Mouse (Mus musculus) forebrain, embryonic 12.5 days (tissue): ENCODE measurements around the gene Ank2. TPM values are rescaled to one million over a fixed set of nuclear protein-coding genes. Genes with fewer than 3 reads are reported as not detected.

Experiments
- ATAC-seq: fragments of 200-750 bp; cut with Nextera tagmentation; 2 replicates; pipeline ENCODE4 v1.8.0; 2017; ENCODE audit warnings: moderate TSS enrichment; ENCODE audit not compliant: low FRiP score
- H3K27ac ChIP-seq: fragments of 300-500 bp; sonication (generic); 2 replicates; pipeline ENCODE4 v1.5.1; 2016; ENCODE audit warnings: mild to moderate bottlenecking
- H3K27me3 ChIP-seq: fragments of 300-500 bp; sonication (generic); 2 replicates; pipeline ENCODE4 v1.6.1; 2016; ENCODE audit warnings: mild to moderate bottlenecking
- H3K36me3 ChIP-seq: fragments of 300-500 bp; sonication (generic); replicated peaks from 2 replicates; pipeline ENCODE4 v1.6.1; 2016; ENCODE audit warnings: mild to moderate bottlenecking
- H3K4me1 ChIP-seq: fragments of 300-500 bp; sonication (generic); 2 replicates; pipeline ENCODE4 v1.6.1; 2016
- H3K4me2 ChIP-seq: fragments of 300-500 bp; sonication (generic); 2 replicates; pipeline ENCODE4 v1.6.1; 2016; ENCODE audit warnings: mild to moderate bottlenecking, moderate library complexity
- H3K4me3 ChIP-seq: fragments of 300-500 bp; sonication (generic); replicated peaks from 2 replicates; pipeline ENCODE4 v1.5.1; 2016; ENCODE audit warnings: mild to moderate bottlenecking
- H3K9ac ChIP-seq: fragments of 300-500 bp; sonication (generic); 2 replicates; pipeline ENCODE4 v1.6.1; 2016; ENCODE audit warnings: mild to moderate bottlenecking
- H3K9me3 ChIP-seq: fragments of 300-500 bp; sonication (generic); 2 replicates; pipeline ENCODE4 v1.6.1; 2016
- WGBS: fragments of 180-500 bp; shearing (Covaris S2); methylation state at CpG from one replicate; pipeline ENCODE4 v1.1.7; 2016; 5-methylcytosine and 5-hydroxymethylcytosine counted together
- polyA plus RNA-seq: library from polyadenylated mRNA; unstranded; fragments of >200 nt; fragmentation: Nextera tagmentation; extraction: Ambion mirVana; gene quantifications from 2 replicates; pipeline ENCODE4 v1.2.1, GENCODE M21; 2016

The Ank2 gene
- polyA plus RNA-seq, 1 experiment from 2014 or later = 121 TPM

GRCm38 (mm10) chr3:127265732-127266131 is 233.4 kb downstream of the Ank2 start:
- Histone ChIP-seq H3K9ac (no peak overlapping the region), H3K4me3 (no peak overlapping the region), H3K27me3 (no peaks in the 10 kb centered on the region), H3K36me3 (no peaks in the 10 kb centered on the region), H3K4me2 (no peak overlapping the region), H3K4me1 (peaks cover 36% of the 10 kb centered on the region), H3K27ac (no peak overlapping the region), H3K9me3 (no peaks in the 10 kb centered on the region)
- no peak for ATAC-seq
- WGBS = 75% methylated on average over 5 of the region's 5 CpGs

- no peak for ATAC-seq
- Histone ChIP-seq H3K27ac (no peak overlapping the region), H3K9ac (no peak overlapping the region), H3K4me2 (no peak overlapping the region), H3K4me3 (no peak overlapping the region), H3K4me1 (peaks cover 41% of the 10 kb centered on the region), H3K27me3 (no peaks in the 10 kb centered on the region), H3K9me3 (no peaks in the 10 kb centered on the region), H3K36me3 (no peaks in the 10 kb centered on the region)
- 89% methylated on average over 3 of the region's 3 CpGs for WGBS
Observed at GRCm38 (mm10) chr3:127265182-127265581, 234.0 kb downstream of the Ank2 start.

GRCm38 (mm10) chr3:127260786-127261166 is 238.4 kb downstream of the Ank2 start:
- no peak overlapping the region for H3K9ac ChIP-seq
- H3K4me2 ChIP-seq = no peak overlapping the region
- no peaks in the 10 kb centered on the region for H3K27me3 ChIP-seq
- no peak overlapping the region for H3K27ac ChIP-seq
- ATAC-seq = no peak
- WGBS = 54% methylated on average over 7 of the region's 7 CpGs
- H3K4me1 ChIP-seq = peaks cover 35% of the 10 kb centered on the region
- no peaks in the 10 kb centered on the region for H3K36me3 ChIP-seq
- H3K9me3 ChIP-seq = no peaks in the 10 kb centered on the region
- H3K4me3 ChIP-seq = no peak overlapping the region

- H3K27ac ChIP-seq = peak overlapping the region; percentile 61; the same call in 1 of the 2 replicates
- H3K4me1 ChIP-seq = peaks cover 33% of the 10 kb centered on the region
- no peak overlapping the region for H3K4me3 ChIP-seq
- no peaks in the 10 kb centered on the region for H3K9me3 ChIP-seq
- H3K36me3 ChIP-seq = no peaks in the 10 kb centered on the region
- H3K9ac ChIP-seq = no peak overlapping the region
- ATAC-seq = no peak
- 65% methylated on average over 15 of the region's 15 CpGs for WGBS
- H3K4me2 ChIP-seq = no peak overlapping the region
- H3K27me3 ChIP-seq = no peaks in the 10 kb centered on the region
Observed at GRCm38 (mm10) chr3:127260007-127260785, 239.0 kb downstream of the Ank2 start.

- no peaks in the 10 kb centered on the region for H3K36me3 ChIP-seq
- H3K9me3 ChIP-seq = no peaks in the 10 kb centered on the region
- 0 out of 2 replicates have a peak, but pooled peaks have one; percentile 24 for ATAC-seq
- no peak overlapping the region for H3K27ac ChIP-seq
- H3K27me3 ChIP-seq = no peaks in the 10 kb centered on the region
- no peak overlapping the region; the same call in 1 of the 2 replicates for H3K4me3 ChIP-seq
- H3K4me2 ChIP-seq = peak overlapping the region; percentile 39
- H3K9ac ChIP-seq = no peak overlapping the region
- peaks cover 31% of the 10 kb centered on the region for H3K4me1 ChIP-seq
- WGBS = 31% methylated on average over 15 of the region's 15 CpGs
Observed at GRCm38 (mm10) chr3:127258466-127259075, 240.6 kb downstream of the Ank2 start.

- H3K4me1 ChIP-seq = peaks cover 31% of the 10 kb centered on the region
- H3K27me3 ChIP-seq = no peaks in the 10 kb centered on the region
- H3K4me2 ChIP-seq = peak overlapping the region; percentile 60
- ATAC-seq = peak; percentile 67
- peak overlapping the region; percentile 44; the same call in 1 of the 2 replicates for H3K9ac ChIP-seq
- no peaks in the 10 kb centered on the region for H3K36me3 ChIP-seq
- H3K9me3 ChIP-seq = no peaks in the 10 kb centered on the region
- 0% methylated on average over 7 of the region's 18 CpGs for WGBS
- peak overlapping the region; percentile 93 for H3K27ac ChIP-seq
- peak overlapping the region; percentile 36 for H3K4me3 ChIP-seq
Observed at GRCm38 (mm10) chr3:127257969-127258368, 241.2 kb downstream of the Ank2 start.

GRCm38 (mm10) chr3:127257279-127257925 is 241.7 kb downstream of the Ank2 start:
- WGBS = under 1% methylated on average over 13 of the region's 13 CpGs
- peak overlapping the region; percentile 44; the same call in 1 of the 2 replicates for H3K9ac ChIP-seq
- H3K27ac ChIP-seq = peak overlapping the region; percentile 93
- peak overlapping the region; percentile 36 for H3K4me3 ChIP-seq
- peak overlapping the region; percentile 60 for H3K4me2 ChIP-seq
- H3K36me3 ChIP-seq = no peaks in the 10 kb centered on the region
- no peaks in the 10 kb centered on the region for H3K9me3 ChIP-seq
- peak; percentile 95 for ATAC-seq
- no peaks in the 10 kb centered on the region for H3K27me3 ChIP-seq
- peaks cover 31% of the 10 kb centered on the region for H3K4me1 ChIP-seq

- no peak for ATAC-seq
- Histone ChIP-seq H3K27me3 (no peaks in the 10 kb centered on the region), H3K36me3 (no peaks in the 10 kb centered on the region), H3K9me3 (no peaks in the 10 kb centered on the region), H3K4me2 (no peak overlapping the region), H3K27ac (peak overlapping the region; percentile 93), H3K4me1 (peaks cover 31% of the 10 kb centered on the region), H3K4me3 (no peak overlapping the region), H3K9ac (no peak overlapping the region)
- 68% methylated on average over 2 of the region's 2 CpGs for WGBS
Observed at GRCm38 (mm10) chr3:127256681-127257080, 242.5 kb downstream of the Ank2 start.

- no peaks in the 10 kb centered on the region for H3K9me3 ChIP-seq
- no peaks in the 10 kb centered on the region for H3K36me3 ChIP-seq
- WGBS = 64% methylated on average over 5 of the region's 5 CpGs
- H3K4me3 ChIP-seq = no peak overlapping the region
- no peak overlapping the region for H3K9ac ChIP-seq
- H3K27ac ChIP-seq = no peak overlapping the region
- ATAC-seq = no peak
- H3K4me1 ChIP-seq = 0 out of 2 replicates have a peak, but pooled peaks cover 4% of the 10 kb centered on the region
- H3K27me3 ChIP-seq = no peaks in the 10 kb centered on the region
- H3K4me2 ChIP-seq = no peak overlapping the region
Observed at GRCm38 (mm10) chr3:127250930-127251329, 248.2 kb downstream of the Ank2 start.

- no peaks in the 10 kb centered on the region for H3K27me3 ChIP-seq
- ATAC-seq = no peak
- no peaks in the 10 kb centered on the region for H3K36me3 ChIP-seq
- no peak overlapping the region for H3K4me3 ChIP-seq
- H3K4me2 ChIP-seq = no peak overlapping the region
- peaks cover 7% of the 10 kb centered on the region for H3K4me1 ChIP-seq
- H3K27ac ChIP-seq = no peak overlapping the region
- no peaks in the 10 kb centered on the region for H3K9me3 ChIP-seq
- H3K9ac ChIP-seq = no peak overlapping the region
Observed at GRCm38 (mm10) chr3:127248611-127249010, 250.5 kb downstream of the Ank2 start.

- H3K27ac ChIP-seq = no peak overlapping the region
- peaks cover 12% of the 10 kb centered on the region for H3K4me1 ChIP-seq
- no peaks in the 10 kb centered on the region for H3K36me3 ChIP-seq
- H3K27me3 ChIP-seq = no peaks in the 10 kb centered on the region
- H3K9ac ChIP-seq = no peak overlapping the region
- 85% methylated on average over 11 of the region's 11 CpGs for whole genome bisulfite sequencing
- no peak overlapping the region for H3K4me3 ChIP-seq
- H3K9me3 ChIP-seq = no peaks in the 10 kb centered on the region
- ATAC-seq = no peak
- H3K4me2 ChIP-seq = no peak overlapping the region
Observed at GRCm38 (mm10) chr3:127246989-127247708, 252.0 kb downstream of the Ank2 start.
